Mouse (Mus musculus) liver, embryonic 15.5 days (tissue): ENCODE data around the gene Aldh3b3. TPM values are rescaled to one million over a fixed set of nuclear protein-coding genes. Genes with fewer than 3 reads are reported as not detected.

Experiments
- ATAC-seq: fragments of 200-750 bp; cut with Nextera tagmentation; 2 replicates; pipeline ENCODE4 v1.8.0; 2017; ENCODE audit warnings: moderate number of reproducible peaks, mild to moderate bottlenecking, moderate library complexity; ENCODE audit not compliant: insufficient read depth
- H3K27ac ChIP-seq: fragments of 300-500 bp; sonication (generic); replicated peaks from 2 replicates; pipeline ENCODE4 v1.5.1; 2015; ENCODE audit warnings: mild to moderate bottlenecking, inconsistent platforms
- H3K27me3 ChIP-seq: fragments of 300-500 bp; sonication (generic); 2 replicates; pipeline ENCODE4 v1.6.1; 2015; ENCODE audit warnings: mild to moderate bottlenecking, inconsistent platforms
- H3K36me3 ChIP-seq: fragments of 300-500 bp; sonication (generic); replicated peaks from 2 replicates; pipeline ENCODE4 v1.6.1; 2015; ENCODE audit warnings: moderate library complexity, mild to moderate bottlenecking, inconsistent platforms
- H3K4me1 ChIP-seq: fragments of 300-500 bp; sonication (generic); replicated peaks from 2 replicates; pipeline ENCODE4 v1.6.1; 2015; ENCODE audit warnings: inconsistent platforms
- H3K4me2 ChIP-seq: fragments of 300-500 bp; sonication (generic); 2 replicates; pipeline ENCODE4 v1.6.1; 2015; ENCODE audit warnings: moderate library complexity, mild to moderate bottlenecking, inconsistent platforms
- H3K4me3 ChIP-seq: fragments of 300-500 bp; sonication (generic); replicated peaks from 2 replicates; pipeline ENCODE4 v1.5.1; 2015; ENCODE audit warnings: mild to moderate bottlenecking, inconsistent platforms
- H3K9ac ChIP-seq: fragments of 300-500 bp; sonication (generic); 2 replicates; pipeline ENCODE4 v1.6.1; 2015; ENCODE audit warnings: moderate library complexity, mild to moderate bottlenecking, inconsistent platforms
- H3K9me3 ChIP-seq: fragments of 300-500 bp; sonication (generic); replicated peaks from 2 replicates; pipeline ENCODE4 v1.6.1; 2016; ENCODE audit warnings: inconsistent platforms
- WGBS: fragments of 180-500 bp; shearing (Covaris S2); methylation state at CpG from one replicate; pipeline ENCODE4 v1.1.7; 2015; ENCODE audit warnings: mixed read lengths; ENCODE audit not compliant: insufficient replicate concordance; 5-methylcytosine and 5-hydroxymethylcytosine counted together
- polyA plus RNA-seq: library from polyadenylated mRNA; unstranded; fragments of >200 nt; fragmentation: Nextera tagmentation; extraction: Ambion mirVana; gene quantifications from 2 replicates; pipeline ENCODE4 v1.2.1, GENCODE M21; 2015

Aldh3b3 gene
- polyA plus RNA-seq, 1 experiment from 2014 or later: 0.03 TPM

DNA sequence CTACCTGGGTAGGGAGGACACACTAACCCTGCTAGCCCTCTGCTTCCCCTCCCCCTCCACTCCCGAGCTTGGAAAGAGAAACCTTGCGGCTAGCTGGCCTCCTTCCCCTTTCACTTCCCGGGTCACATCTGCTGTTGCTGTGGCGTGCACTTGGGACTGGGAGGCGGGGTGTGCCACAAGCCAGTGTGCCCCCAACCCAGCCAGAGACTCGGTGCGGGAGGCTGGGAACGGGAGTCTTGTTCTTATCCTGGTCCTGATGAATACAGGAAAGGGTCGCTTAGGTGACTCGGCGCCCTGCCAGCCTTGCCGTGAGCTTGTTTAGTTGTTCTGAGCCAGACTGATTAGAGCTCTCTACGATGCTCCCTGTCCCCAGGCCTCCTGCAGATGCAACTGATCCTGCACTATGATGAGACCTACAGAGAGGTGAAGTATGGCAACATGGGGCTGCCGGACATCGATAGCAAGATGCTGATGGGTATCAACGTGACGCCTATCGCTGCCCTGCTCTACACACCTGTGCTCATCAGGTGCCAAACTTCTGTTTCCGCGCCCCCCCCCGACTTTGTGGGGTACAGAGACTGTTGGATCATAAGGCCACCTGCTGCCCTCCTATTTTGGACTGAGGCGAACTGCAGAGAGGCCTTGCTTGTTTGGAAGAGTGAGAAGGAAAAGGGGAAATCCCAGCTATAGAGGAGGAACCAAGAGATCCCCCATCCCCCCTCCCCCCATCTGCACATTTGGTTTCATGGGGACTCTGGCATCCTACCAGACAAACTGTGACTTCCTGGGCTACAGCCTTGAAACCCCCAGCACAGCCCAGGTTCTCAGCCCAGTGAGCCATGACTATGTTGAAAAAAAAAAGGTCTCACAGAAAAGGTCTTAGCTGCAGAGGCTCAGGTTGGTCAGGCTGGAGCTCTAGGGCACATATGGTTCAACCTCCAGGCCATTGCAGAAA lies 22.3 kb upstream of the Aldh3b3 start:
- Histone ChIP-seq H3K36me3 (no peaks in the 10 kb centered on the region), H3K4me1 (peaks cover 19% of the 10 kb centered on the region), H3K4me3 (peak overlapping the region; percentile 54), H3K27me3 (peaks cover 24% of the 10 kb centered on the region), H3K9ac (peak overlapping the region; percentile 35), H3K9me3 (no peaks in the 10 kb centered on the region), H3K27ac (peak overlapping the region; percentile 51), H3K4me2 (peak overlapping the region; percentile 76)
- 5% methylated on average over 22 of the region's 22 CpGs for WGBS
- ATAC-seq: peak; percentile 13; the same call in 1 of the 2 replicates

DNA sequence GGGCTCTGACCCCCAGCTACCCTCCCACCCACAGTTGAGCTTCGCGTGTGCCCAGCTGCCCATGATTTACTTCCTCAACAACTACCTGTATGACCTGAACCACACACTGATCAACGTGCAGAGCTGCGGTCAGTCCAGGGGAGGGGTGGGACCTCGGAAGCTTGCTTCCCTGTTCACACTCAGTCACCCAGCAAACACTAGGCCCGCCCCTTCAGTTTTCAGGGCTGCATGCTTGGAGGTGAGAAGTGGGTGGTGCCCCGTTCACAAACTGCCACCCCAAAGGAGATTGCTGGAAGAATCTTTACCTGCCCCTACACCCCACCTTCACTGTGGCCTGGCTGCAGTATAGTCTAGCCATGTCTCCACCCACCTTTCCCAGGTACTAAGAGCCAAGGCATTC lies 16.1 kb upstream of the Aldh3b3 start:
- H3K4me2 ChIP-seq: no peak overlapping the region
- H3K27me3 ChIP-seq: no peaks in the 10 kb centered on the region
- H3K4me1 ChIP-seq: peaks cover 30% of the 10 kb centered on the region
- no peaks in the 10 kb centered on the region for H3K9me3 ChIP-seq
- H3K36me3 ChIP-seq: no peaks in the 10 kb centered on the region
- WGBS: 72% methylated on average over 7 of the region's 7 CpGs
- no peak overlapping the region for H3K9ac ChIP-seq
- H3K27ac ChIP-seq: no peak overlapping the region
- ATAC-seq: no peak
- no peak overlapping the region for H3K4me3 ChIP-seq

DNA sequence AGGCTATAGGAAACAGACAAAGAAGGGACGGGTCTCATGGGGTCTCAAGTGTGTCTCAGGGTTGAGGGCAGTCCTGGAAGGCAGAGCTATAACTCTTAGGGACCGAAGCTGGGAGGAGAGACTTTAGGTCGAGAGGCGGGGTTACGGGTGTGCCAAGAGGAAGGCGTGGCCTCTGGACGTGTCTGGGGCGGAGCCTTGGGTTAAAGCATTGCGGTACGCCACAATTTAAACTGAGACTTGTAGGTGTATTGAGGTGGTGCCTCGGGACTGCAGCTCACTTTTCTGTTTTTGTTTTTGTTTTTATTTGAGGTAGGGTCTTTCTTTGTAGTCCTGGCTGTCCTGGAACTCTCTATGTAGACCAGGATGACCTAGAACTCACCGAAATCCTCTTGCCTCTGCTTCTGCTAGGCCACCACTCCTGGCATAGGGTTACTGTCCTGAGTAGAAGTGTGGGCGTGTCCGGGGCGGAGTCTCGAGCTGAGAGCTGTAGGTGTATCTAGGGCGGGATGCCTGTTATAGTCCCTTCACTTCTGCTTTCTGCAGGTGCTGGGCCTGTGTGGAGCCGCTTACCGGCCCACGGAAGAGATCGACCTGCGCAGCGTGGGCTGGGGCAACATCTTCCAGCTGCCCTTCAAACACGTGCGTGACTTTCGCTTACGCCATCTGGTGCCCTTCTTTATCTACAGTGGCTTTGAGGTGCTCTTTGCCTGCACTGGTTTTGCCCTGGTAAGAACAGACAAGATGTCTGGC lies 15.3 kb upstream of the Aldh3b3 start:
- H3K9ac ChIP-seq: no peak overlapping the region; the same call in 1 of the 2 replicates

DNA sequence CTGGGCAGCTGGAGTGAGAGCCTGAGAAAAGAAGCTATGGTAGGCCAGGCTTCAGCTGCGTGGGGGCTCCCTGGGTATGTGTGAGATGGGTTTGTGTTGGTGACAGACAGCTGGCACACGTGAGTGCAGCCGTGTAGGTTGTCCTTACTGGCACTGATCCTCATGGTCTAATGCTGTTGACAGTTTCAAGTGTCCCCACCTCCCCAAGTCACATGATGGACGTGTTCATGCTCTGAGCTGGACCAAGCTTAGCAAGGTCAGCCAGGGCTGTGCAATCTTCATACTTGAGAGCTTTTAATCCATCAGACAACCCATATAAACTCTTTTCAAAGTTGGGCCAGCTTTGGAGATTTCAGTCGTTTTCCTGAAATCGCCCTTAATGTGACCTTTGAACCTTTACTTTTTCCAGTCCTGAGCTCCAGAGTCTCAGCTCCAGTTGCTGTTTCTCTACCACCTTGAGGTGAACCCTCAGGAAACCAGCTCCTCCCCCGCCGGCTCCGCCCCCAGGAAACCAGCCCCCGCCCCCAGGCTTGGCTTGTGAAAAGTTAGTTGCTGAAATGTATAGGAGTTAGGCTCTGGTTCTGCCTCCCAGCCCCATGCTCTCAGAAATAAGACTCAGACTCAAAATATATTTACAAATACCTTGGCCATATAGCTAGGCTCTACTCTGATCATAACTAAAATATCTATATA lies 12.4 kb upstream of the Aldh3b3 start:
- H3K9ac ChIP-seq: no peak overlapping the region
- 0 out of 2 replicates have a peak, but pooled peaks cover 8% of the 10 kb centered on the region for H3K36me3 ChIP-seq
- H3K27me3 ChIP-seq: no peaks in the 10 kb centered on the region
- no peak for ATAC-seq
- H3K9me3 ChIP-seq: no peaks in the 10 kb centered on the region
- H3K4me2 ChIP-seq: no peak overlapping the region
- H3K4me1 ChIP-seq: peaks cover 32% of the 10 kb centered on the region
- no peak overlapping the region for H3K27ac ChIP-seq
- WGBS: 20% methylated on average over 10 of the region's 10 CpGs
- H3K4me3 ChIP-seq: no peak overlapping the region

More for the DNA sequence above, 15.3 kb upstream of the Aldh3b3 start:
- Histone ChIP-seq H3K4me2 (peak overlapping the region; percentile 71), H3K4me1 (peaks cover 30% of the 10 kb centered on the region), H3K9me3 (no peaks in the 10 kb centered on the region), H3K27ac (no peak overlapping the region), H3K4me3 (peak overlapping the region; percentile 44), H3K27me3 (no peaks in the 10 kb centered on the region), H3K36me3 (0 out of 2 replicates have a peak, but pooled peaks cover under 1% of the 10 kb centered on the region)
- peak; percentile 83 for ATAC-seq
- WGBS: 14% methylated on average over 27 of the region's 27 CpGs

DNA sequence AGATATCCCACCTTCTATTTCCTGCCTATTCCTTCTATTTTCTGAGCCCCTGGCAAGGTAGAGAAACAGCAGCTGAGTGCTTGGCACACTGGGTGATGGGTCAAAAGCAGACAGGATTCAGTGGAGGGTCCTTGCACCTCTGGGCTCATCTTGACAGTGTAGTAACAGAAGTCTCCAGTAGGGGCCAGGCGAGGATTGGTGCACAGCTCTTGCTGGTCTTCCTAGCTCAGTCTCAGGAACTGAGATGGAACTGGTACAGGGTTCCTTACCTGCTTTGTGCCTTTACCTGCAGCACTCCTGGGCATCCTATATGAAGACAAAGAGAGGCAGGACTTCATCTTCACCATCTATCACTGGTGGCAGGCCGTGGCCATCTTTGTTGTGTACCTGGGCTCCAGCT lies 11.7 kb upstream of the Aldh3b3 start:
- no peak for ATAC-seq
- Histone ChIP-seq H3K4me2 (no peak overlapping the region), H3K27ac (no peak overlapping the region), H3K36me3 (0 out of 2 replicates have a peak, but pooled peaks cover 8% of the 10 kb centered on the region), H3K4me1 (peaks cover 34% of the 10 kb centered on the region), H3K9me3 (no peaks in the 10 kb centered on the region), H3K4me3 (no peak overlapping the region), H3K9ac (no peak overlapping the region), H3K27me3 (no peaks in the 10 kb centered on the region)
- 18% methylated on average over 2 of the region's 2 CpGs for WGBS

DNA sequence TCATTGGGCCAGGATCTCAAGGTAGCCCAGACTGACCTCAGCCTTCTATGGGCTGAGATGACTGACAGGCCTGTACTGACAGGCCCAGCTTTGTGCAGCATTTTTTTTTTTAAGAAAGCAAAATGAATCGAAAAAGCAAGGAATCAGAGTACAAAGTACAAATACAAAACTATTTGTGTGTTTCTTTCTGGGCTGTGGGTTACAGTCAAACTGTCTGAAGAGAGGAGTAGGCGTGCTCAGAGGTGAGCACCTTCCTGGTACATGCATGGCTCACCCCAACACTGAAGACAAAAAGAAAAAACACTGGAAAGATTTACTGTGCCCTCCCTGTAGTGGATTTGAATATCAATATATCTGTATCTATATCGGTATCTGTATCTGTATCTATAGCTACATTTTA lies 10.6 kb upstream of the Aldh3b3 start:
- H3K27ac ChIP-seq: no peak overlapping the region
- H3K4me3 ChIP-seq: no peak overlapping the region
- H3K4me2 ChIP-seq: no peak overlapping the region
- 0 out of 2 replicates have a peak, but pooled peaks cover 8% of the 10 kb centered on the region for H3K36me3 ChIP-seq
- WGBS: 51% methylated on average over 3 of the region's 3 CpGs
- H3K27me3 ChIP-seq: no peaks in the 10 kb centered on the region
- ATAC-seq: no peak
- no peak overlapping the region for H3K9ac ChIP-seq
- H3K4me1 ChIP-seq: peaks cover 26% of the 10 kb centered on the region
- H3K9me3 ChIP-seq: no peaks in the 10 kb centered on the region

DNA sequence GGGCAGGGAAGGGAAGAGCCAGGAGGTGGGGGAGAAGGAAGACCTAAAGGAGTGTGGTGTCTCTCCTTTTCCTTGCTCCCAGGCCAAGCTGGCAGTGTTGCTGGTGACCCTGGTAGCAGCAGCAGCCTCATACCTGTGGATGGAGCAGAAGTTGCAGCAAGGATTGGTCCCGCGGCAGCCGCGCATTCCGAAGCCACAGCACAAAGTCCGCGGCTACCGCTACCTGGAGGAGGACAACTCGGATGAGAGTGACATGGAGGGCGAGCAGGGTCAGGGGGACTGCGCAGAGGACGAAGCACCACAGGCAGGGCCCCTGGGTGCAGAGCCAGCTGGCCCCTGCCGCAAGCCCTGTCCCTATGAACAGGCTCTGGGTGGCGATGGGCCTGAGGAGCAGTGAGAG lies 9.9 kb upstream of the Aldh3b3 start:
- no peak overlapping the region for H3K9ac ChIP-seq
- no peaks in the 10 kb centered on the region for H3K9me3 ChIP-seq
- no peak overlapping the region for H3K4me3 ChIP-seq
- H3K4me2 ChIP-seq: no peak overlapping the region
- no peak overlapping the region for H3K27ac ChIP-seq
- H3K27me3 ChIP-seq: no peaks in the 10 kb centered on the region
- H3K4me1 ChIP-seq: peaks cover 19% of the 10 kb centered on the region
- ATAC-seq: no peak
- H3K36me3 ChIP-seq: 0 out of 2 replicates have a peak, but pooled peaks cover 8% of the 10 kb centered on the region
- 80% methylated on average over 14 of the region's 14 CpGs for WGBS

DNA sequence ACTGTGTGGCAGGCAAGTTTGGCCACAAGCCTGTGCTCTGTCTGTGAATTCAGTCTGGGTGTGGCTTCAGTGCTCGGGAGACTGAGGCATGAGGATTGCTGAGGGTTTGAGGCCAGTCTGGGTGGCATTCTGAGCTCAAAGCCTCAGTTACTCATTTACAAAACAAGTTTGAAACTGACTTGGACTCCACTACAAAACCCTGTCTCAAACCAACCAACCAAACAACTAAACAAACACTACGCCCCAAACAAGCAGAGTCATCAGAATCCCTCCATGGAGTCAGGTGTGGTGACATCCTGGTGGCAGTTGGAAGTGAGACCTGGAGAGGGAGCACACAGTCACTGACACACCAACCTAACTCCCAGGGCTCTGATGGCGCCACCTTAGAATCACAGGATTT lies 8.1 kb upstream of the Aldh3b3 start:
- no peak for ATAC-seq

DNA sequence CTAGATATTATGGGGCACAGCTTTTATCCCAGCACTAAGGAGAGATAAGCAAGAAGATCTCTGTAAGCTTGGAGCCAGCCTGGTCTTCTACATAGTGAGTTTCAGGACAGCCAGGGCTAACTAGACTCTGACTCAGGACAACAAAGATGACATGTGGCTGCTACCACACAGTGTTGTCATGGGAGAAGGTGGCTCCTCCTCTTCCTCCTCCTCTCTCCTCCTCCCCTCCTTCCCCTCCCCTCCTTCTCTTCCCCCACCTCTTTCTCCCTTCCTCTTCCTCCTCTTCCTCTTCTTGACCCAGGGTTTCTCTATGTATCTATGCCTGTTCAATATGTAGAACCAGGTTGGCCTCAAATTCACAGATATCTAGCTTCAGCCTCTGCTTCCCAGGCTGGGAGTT lies 7.0 kb upstream of the Aldh3b3 start:
- Histone ChIP-seq H3K9me3 (no peaks in the 10 kb centered on the region), H3K4me2 (no peak overlapping the region), H3K4me3 (no peak overlapping the region), H3K27me3 (peaks cover 7% of the 10 kb centered on the region; the same call in 1 of the 2 replicates), H3K36me3 (0 out of 2 replicates have a peak, but pooled peaks cover 8% of the 10 kb centered on the region), H3K4me1 (peaks cover 6% of the 10 kb centered on the region; the same call in 1 of the 2 replicates), H3K27ac (no peak overlapping the region), H3K9ac (no peak overlapping the region)
- no peak for ATAC-seq

More for the DNA sequence above, 8.1 kb upstream of the Aldh3b3 start:
- Histone ChIP-seq H3K4me2 (no peak overlapping the region), H3K4me1 (peaks cover 15% of the 10 kb centered on the region; the same call in 1 of the 2 replicates), H3K36me3 (0 out of 2 replicates have a peak, but pooled peaks cover 8% of the 10 kb centered on the region), H3K9ac (no peak overlapping the region), H3K4me3 (no peak overlapping the region), H3K27me3 (no peaks in the 10 kb centered on the region), H3K27ac (no peak overlapping the region), H3K9me3 (no peaks in the 10 kb centered on the region)
- WGBS: 58% methylated on average over 3 of the region's 3 CpGs

DNA sequence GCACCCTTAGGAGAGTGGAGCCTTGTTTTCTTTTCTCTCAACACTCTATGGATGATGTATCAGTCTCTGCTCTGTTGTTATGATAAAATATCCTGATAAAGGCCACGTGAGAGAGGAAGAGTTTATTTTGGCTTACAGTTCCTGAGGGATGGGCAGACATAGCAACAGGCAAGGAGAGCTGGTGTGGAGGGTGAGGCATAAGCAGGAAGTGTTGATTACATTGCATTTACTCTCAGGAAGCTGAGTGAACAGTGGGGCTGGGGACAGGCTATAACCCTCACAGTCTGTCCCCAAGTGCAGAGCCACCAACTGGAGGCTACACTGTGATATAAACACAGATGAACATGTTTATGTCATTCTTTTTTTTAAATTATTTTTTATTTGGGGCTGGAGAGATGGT lies 6.3 kb upstream of the Aldh3b3 start:
- no peaks in the 10 kb centered on the region for H3K9me3 ChIP-seq
- H3K36me3 ChIP-seq: 0 out of 2 replicates have a peak, but pooled peaks cover 8% of the 10 kb centered on the region
- H3K27ac ChIP-seq: no peak overlapping the region
- no peak overlapping the region for H3K4me2 ChIP-seq
- H3K4me3 ChIP-seq: no peak overlapping the region
- H3K4me1 ChIP-seq: 0 out of 2 replicates have a peak, but pooled peaks cover 4% of the 10 kb centered on the region
- peaks cover 10% of the 10 kb centered on the region; the same call in 1 of the 2 replicates for H3K27me3 ChIP-seq
- WGBS: 44% methylated on average over 1 of the region's 1 CpGs
- no peak for ATAC-seq
- H3K9ac ChIP-seq: no peak overlapping the region
